Mouse (Mus musculus) lung, adult 2 months (tissue): ENCODE measurements around the gene Epb41l1. TPM values are rescaled to one million over a fixed set of nuclear protein-coding genes. Genes with fewer than 3 reads are reported as not detected.

ENCODE experiments used
- DNase-seq: peaks from one replicate; pipeline ENCODE4 v3.0.0; 2022
- H3K4me1 ChIP-seq: fragments of 200-500 bp; 2 replicates; pipeline ENCODE4 v1.6.1; 2011; ENCODE audit warnings: low read length; ENCODE audit not compliant: control insufficient read depth, insufficient read depth
- H3K4me3 ChIP-seq: fragments of 200-500 bp; replicated peaks from 2 replicates; pipeline ENCODE3; 2011; ENCODE audit warnings: low read depth, mild to moderate bottlenecking, control low read depth, low read length; ENCODE audit errors: extremely low read depth
- CTCF ChIP-seq: fragments of 200-500 bp; IDR thresholded peaks from 2 replicates; pipeline ENCODE4 v1.5.1; 2011; ENCODE audit warnings: mild to moderate bottlenecking, low read length, control low read depth; ENCODE audit not compliant: insufficient read depth
- POLR2A ChIP-seq: fragments of 200-500 bp; IDR thresholded peaks from 2 replicates; pipeline ENCODE4 v1.6.1; 2011; ENCODE audit warnings: low read depth, mild to moderate bottlenecking, control low read depth, low read length, borderline replicate concordance; ENCODE audit errors: extremely low read depth
- WGBS: fragments of 180-500 bp; shearing (Covaris S2); methylation state at CpG from one replicate; pipeline ENCODE4 v1.1.7; 2018; 5-methylcytosine and 5-hydroxymethylcytosine counted together
- polyA plus RNA-seq: library from polyadenylated mRNA; depleted of rRNA; stranded (reverse); fragments of >200 nt; gene quantifications from 2 replicates; pipeline ENCODE4 v1.2.3, GENCODE M21; 2012

The Epb41l1 gene
- polyA plus RNA-seq, 1 experiment, result 25.1 TPM

DNA sequence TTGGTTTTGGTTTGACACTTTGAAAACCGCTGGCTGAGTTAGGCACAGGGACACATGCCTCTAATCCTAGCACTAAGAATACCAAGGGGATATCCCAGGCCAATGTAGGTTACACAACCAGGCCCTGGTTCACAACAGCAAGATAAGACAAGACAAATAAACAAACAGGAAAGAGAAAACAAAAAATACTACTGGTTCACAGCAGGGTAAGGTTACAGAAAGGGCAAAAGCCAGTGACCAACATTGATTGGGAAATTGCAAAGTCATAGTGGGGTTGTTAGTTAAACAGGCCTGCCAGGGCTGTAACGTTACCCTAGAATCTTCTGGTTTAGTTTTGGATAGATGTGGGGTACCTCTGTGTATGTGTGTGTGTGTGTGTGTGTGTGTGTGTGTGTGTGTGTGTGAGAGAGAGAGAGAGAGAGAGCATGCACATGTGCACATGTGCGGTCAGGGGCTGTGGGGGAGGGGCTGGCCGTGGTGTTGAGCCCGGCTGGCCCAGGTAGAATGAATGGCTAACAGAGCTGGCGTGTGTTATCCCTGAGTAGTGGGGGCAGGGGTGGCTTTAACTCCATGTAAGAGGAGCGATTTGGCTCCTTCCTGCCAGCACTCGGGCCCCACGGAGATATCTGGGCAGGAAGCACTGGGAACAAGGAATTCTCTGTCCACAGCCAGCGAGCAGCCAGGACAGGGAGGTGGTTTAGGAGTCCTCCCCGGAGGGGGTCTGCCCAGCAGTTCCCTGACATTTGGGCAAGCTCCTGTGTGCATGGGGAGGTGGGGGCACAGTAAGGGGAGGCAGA is 19.2 kb downstream of the Epb41l1 start:
- peaks cover 2% of the 10 kb centered on the region for H3K4me1 ChIP-seq
- TF ChIP-seq CTCF, result no peak
- no peak for TF ChIP-seq POLR2A
- WGBS, result 35% methylated on average over 11 of the region's 11 CpGs
- DNase-seq, result no peak
- no peak overlapping the region for H3K4me3 ChIP-seq

DNA sequence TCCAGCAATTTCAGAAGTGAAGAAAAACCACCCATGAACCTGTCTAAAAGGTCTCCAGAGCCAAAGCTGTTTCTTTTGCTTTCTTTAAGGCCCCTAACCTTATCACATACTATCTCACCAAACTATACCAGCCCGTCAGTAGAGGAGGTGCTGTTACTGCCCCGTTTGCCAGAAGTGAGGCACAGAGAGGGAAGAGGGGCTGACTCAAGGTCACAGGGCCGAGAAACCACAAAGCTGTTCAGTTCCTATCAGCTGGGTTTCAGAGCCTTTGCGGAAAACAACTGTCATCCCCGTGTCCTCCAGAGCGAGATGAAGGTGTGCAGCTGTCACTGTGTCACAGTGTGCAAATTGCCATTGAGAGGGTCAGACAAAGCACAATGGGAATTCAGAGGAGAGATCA is 21.2 kb downstream of the Epb41l1 start:
- TF ChIP-seq CTCF (no peak), POLR2A (no peak)
- peaks cover 2% of the 10 kb centered on the region for H3K4me1 ChIP-seq
- H3K4me3 ChIP-seq, result no peak overlapping the region
- DNase-seq, result no peak
- 39% methylated on average over 6 of the region's 6 CpGs for WGBS

DNA sequence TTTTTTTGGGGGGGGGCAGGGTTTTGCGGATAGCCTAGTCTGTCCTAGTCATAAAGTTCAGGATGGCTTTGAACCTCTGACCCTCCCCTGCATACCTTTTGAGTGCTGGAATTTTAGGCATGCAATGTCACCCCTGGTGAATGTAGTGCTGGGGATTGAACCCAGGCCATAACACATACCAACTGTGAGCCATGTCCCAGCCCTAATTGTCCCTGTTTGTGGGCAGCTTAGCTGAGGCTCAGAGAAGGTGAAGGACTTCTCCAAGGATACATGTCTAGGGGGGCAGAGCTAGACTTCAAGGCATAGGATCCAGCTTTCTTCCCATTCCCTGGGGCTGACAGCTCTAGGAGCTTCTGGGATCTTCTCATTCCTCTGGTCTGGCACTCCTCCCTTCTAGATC is 22.6 kb downstream of the Epb41l1 start:
- H3K4me1 ChIP-seq, result peaks cover 2% of the 10 kb centered on the region
- H3K4me3 ChIP-seq, result no peak overlapping the region
- TF ChIP-seq CTCF (no peak), POLR2A (no peak)
- no peak for DNase-seq
- 63% methylated on average over 1 of the region's 1 CpGs for WGBS

DNA sequence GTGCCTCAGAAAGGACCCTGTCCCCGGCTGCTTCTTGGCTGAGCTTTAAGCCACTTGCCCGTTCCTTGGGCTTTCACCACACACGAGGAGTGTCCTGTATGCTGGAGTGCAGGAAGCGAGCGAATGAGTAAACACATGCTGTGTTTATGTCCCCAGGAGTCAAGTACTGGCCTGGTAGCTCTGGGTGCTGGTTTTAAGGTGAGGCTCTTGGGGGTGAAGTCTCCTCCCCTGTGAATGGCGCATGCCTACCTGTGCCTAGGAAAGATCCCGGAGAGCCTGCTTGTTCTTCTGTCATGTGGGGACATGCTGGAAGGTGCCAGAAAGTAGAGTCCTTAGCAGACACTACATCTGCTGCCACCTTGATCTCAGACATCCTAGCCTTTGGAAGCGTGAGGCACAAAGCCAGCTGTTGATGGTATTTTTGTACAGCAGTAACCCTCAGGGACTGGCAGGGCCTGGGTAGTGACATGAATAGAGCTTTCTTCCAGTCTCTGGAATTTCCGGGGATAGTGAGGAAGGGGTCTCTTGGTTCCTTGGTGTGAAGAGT is 25.9 kb downstream of the Epb41l1 start:
- peak; percentile 55 for DNase-seq
- H3K4me3 ChIP-seq, result no peak overlapping the region
- whole genome bisulfite sequencing, result 57% methylated on average over 9 of the region's 9 CpGs
- no peaks in the 10 kb centered on the region for H3K4me1 ChIP-seq
- no peak for TF ChIP-seq CTCF
- TF ChIP-seq POLR2A, result 0 out of 2 replicates have a peak, but pooled peaks have one; percentile 4

DNA sequence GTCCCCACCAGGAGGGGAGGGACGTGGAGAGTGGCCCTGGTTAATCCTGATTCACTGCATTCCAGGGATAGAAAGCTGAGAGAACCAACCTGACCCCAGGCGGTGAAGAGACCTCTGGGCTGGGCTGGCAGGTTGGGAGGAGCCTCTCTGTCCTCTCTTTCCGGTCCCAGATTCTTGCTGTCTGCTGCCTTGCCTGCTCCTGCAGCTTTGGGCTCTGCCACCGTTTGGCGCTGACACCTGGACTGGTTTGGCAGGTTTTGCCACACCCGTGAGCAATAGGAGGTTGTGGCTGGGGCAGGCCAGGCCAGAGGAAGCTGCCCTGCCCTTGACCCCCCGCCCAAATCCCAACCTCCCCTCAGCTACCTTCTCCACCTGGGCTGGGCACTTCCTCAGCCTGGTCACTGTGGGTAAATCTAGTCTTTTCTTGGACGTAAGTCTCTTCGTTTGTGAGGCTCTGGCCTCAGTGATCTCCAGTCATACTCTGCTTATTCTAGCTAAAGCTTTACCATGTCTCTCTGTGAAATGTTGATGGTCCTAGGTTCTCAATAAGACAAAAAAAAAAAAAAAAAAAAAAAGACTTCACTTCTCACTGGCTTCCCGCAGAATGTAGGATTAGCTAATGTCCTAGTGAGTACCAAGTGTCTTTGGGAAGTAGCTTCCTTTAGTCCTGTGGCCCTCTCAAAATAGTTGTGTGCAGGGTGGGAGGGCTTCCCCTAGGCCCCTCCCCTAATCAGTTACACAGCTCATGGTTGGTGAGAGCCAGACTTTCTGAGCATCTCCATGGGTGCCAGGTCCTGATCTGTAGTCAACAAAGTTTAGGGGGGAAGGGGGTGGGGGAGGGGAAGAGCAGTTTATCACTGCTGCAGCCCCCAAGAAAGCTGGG is 26.9 kb downstream of the Epb41l1 start:
- Histone ChIP-seq H3K4me1 (no peaks in the 10 kb centered on the region), H3K4me3 (no peak overlapping the region)
- WGBS, result 21% methylated on average over 10 of the region's 10 CpGs
- peak; percentile 76 for DNase-seq
- TF ChIP-seq POLR2A, result peak; percentile 38; the same call in 1 of the 2 replicates
- no peak for TF ChIP-seq CTCF

DNA sequence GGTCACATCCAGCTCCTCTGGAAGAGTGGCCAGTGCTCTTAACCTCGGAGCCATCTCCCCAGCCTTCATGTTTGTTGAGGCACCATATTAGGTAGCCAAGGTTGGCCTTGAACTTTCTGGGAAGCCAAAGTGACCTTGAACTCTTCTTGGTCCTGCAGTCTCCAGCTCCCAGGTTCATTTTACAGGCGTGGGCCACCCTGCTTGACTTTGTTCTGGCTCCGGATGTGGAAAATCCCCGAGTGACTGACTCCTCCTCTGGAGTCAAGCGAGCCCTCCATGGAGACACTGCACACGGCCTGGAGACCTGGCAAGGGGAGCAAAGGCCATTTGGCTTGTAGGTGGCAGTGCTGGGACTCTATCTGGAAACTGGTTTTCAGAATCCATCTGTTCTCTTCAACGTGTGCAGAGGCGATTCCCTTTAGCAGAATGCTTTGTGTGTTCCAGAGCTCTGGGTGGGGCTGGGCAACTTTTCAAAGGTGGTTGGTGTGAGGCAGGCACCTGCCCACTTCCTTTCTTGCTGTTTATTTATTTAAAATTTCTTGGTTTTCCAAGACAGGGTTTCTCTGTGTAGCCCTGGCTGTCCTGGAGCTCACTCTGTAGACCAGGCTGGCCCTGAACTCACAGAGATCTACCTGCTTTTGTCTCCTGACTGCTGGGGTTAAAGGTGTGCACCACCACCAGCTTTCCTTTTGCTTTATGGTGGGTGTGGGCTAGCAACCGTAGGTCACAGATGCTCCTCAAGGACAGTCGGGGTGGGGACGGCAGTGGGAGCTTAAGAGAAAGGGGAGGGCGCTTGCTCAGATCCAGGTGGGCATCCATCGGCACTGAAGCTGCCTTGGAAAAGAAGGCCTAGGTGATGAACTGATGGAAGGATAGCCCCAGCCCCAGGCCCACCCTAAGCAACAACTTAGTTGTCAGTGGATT is 30.8 kb downstream of the Epb41l1 start:
- TF ChIP-seq POLR2A (no peak), CTCF (no peak)
- H3K4me3 ChIP-seq, result no peak overlapping the region
- H3K4me1 ChIP-seq, result no peaks in the 10 kb centered on the region
- DNase-seq, result no peak
- 75% methylated on average over 13 of the region's 13 CpGs for WGBS

DNA sequence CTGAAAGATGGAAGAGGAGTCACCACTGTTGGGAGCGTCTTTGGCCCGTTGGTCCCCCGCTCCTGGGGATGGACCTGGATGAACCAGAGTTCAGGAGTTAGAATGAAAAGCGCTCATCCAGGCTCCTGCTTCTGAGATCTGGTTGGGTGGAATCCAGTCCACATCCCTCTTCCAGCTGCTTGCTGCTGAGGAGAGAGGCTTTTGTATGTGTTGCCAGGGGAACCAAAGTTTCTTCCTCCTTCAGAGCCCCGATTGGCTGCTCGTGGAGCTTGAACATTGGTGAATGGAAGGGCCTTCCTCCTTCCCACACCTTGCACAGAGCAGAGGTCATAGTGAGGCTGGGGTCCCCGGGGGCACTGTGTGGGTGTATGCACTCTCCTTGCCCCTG is 31.4 kb downstream of the Epb41l1 start:
- WGBS, result 77% methylated on average over 7 of the region's 7 CpGs
- Histone ChIP-seq H3K4me3 (no peak overlapping the region), H3K4me1 (no peaks in the 10 kb centered on the region)
- no peak for DNase-seq
- TF ChIP-seq CTCF (no peak), POLR2A (no peak)

DNA sequence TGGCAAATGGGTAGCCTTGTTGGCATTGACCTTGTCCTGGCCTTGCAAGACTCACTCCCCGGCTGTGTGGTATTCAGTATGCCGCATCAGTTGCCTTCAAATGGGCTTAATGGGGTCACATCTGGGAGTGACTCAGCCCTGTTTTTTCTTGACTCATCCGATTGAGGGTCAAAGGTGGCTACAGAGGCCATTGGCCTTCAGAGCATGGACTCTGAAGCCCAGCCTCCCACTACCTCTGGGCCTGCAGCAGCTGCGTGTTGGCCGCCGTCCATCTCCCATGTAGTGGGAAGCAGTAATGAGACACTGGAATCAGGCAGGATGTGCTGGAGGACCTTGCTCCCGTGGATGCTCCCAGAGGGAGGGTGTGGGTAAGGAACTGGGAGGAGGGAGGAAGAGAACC is 33.1 kb downstream of the Epb41l1 start:
- Histone ChIP-seq H3K4me1 (peaks cover 3% of the 10 kb centered on the region), H3K4me3 (no peak overlapping the region)
- TF ChIP-seq CTCF (no peak), POLR2A (no peak)
- WGBS, result 60% methylated on average over 7 of the region's 7 CpGs
- no peak for DNase-seq

DNA sequence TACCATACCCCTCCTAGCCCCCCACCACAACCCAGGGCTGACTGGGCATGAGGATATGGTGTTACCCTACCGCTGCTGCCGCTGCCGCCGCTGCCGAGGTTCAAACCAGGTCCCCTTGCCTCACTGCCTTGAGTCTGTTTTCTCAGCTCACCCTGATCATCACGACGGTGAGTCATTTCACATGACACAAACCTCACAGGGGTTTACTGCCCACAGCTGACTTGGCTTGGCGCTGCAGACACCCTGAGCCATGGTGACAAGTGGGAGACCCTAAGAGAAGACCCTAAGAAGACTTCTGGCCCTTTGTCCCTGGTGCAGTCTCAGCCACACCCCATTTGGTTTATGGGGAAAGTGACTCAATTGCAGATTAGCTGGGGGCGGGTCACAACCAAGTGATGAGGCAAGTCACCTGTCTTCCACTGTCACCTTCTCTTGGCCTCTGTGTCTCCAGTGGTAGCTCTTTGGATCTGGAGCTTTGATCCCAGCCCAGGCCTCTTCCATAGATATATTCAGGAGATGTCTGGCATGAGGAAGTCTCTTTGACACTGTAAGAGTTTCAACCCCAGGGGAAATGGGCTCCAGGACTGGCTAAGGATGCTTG is 34.9 kb downstream of the Epb41l1 start:
- 90% methylated on average over 9 of the region's 9 CpGs for WGBS
- Histone ChIP-seq H3K4me3 (no peak overlapping the region), H3K4me1 (peaks cover 3% of the 10 kb centered on the region)
- TF ChIP-seq POLR2A (no peak), CTCF (no peak)
- no peak for DNase-seq
